Mouse (Mus musculus): ENCODE results near the gene Rnf169. TPM values are rescaled to one million over a fixed set of nuclear protein-coding genes. Genes with fewer than 3 reads are reported as not detected.
"Not testable (repeated sequence)": the region's sequence is repeated elsewhere in the genome, so short reads cannot be mapped to it uniquely, and the experiment has no call there.

Gene Rnf169
- total RNA-seq, 2 experiments from 2014 or later, result 14.7 TPM

GRCm38 (mm10) chr7:99982256-99983242, 2.3 kb upstream of the Rnf169 start:
- DNase-seq, result no peak

DNA sequence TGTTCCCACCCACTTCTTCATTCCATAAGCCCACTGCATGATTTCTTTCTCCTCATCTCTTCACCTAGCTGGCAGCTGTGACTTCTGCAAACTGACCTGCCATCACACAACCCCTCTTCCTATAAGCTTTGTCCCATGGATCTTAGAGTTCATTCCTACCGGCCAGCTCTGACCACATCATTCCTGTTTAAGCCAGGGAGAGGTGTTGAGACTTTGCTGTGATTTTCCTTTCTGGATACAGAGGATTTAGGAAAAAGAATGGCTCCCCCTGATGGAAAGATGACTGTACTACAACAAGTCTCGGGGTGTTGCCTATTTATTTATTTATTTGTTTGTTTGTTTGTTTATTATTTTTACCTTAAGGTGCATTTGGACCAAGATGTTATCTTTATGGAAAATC, 1.1 kb upstream of the Rnf169 start:
- intact Hi-C loops (cut with DNase I), result no loop called here
- DNase-seq, result peak in 1 of 2 experiments; percentile 60

More at GRCm38 (mm10) chr7:99982256-99983242, 2.3 kb upstream of the Rnf169 start:
- intact Hi-C loops (cut with DNase I), result loop anchor here (1.0 kb wide), 1 partner anchor 55 kb away; no protein-coding TSS in a partner anchor

DNA sequence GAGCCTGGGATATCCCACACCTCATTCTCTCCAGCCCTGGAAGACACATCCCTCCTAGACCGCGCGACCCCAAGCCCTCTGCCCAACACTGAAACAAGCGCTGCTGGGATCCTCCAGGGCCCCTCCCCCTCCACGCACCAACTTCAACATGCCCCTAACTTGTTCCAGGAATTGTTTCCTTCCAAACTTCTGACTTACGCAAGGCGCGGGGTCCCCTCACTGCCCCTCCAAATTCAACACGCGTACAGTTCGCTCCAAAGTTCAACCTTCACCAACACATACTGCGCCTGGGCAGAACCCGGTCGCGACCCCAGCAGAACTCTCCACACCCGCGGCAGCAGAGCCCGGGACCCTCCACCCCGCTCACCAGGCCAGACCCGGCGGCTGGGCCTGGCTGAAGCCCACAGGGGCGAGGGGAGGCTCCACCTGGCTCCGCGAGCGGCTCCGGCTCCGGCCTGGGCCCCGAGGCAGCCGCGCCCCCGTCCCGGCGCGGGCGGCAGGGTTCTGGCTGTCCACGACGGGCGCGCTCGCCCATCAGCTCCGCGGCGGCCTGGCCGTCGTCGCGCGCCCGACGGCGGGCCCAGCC, 609 bp downstream of the Rnf169 start:
- peak; percentile 50 to 53 for DNase-seq
- intact Hi-C loops (cut with DNase I), result no loop called here

- no peak for DNase-seq
- intact Hi-C loops (cut with DNase I), result no loop called here
Observed at GRCm38 (mm10) chr7:99979081-99979480, 1.2 kb downstream of the Rnf169 start.

GRCm38 (mm10) chr7:99978041-99978440, 2.2 kb downstream of the Rnf169 start:
- no peak for DNase-seq
- intact Hi-C loops (cut with DNase I), result no loop called here

GRCm38 (mm10) chr7:99975819-99976575, 4.3 kb downstream of the Rnf169 start:
- no peak for DNase-seq
- intact Hi-C loops (cut with DNase I), result no loop called here

DNA sequence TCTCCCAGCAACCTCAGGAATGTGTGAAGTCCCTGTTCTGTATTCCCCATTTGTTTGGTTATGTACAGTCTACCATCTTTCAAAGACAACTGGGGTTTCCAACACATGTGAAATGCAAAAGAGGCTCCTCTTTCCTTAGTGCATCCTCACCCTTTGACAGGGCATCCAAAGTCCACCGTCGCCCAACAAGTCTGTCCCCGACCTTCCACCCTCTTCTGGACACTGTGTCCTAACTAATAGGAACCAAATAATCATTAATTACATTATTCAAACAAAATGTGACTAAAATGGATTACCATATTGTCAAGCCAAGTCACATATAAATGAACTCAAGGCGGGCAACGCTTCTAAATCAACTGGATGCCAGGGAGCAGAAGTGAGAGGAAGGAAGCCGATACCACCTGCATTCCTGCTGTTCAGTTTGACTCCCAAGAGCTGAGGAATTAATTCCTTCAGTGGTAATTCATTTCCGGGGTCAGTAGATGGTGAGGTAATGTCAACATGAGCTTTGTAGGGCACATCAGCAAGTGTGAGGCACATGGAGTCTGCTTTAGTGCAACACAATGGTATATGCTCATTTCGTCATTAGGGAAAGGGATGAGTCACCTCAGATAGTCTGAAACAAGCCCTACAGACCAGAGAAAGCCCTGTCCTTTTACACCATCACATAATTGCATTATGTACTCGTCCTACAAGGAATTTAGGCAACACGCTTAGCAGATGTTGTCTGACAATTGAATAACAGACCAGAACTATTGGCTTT, 5.9 kb downstream of the Rnf169 start:
- intact Hi-C loops (cut with DNase I), result no loop called here
- DNase-seq, result no peak

GRCm38 (mm10) chr7:99972912-99973311, 7.3 kb downstream of the Rnf169 start:
- intact Hi-C loops (cut with DNase I); DNase-seq: not testable (repeated sequence)

GRCm38 (mm10) chr7:99971926-99972325, 8.3 kb downstream of the Rnf169 start:
- intact Hi-C loops (cut with DNase I), result no loop called here
- no peak for DNase-seq

DNA sequence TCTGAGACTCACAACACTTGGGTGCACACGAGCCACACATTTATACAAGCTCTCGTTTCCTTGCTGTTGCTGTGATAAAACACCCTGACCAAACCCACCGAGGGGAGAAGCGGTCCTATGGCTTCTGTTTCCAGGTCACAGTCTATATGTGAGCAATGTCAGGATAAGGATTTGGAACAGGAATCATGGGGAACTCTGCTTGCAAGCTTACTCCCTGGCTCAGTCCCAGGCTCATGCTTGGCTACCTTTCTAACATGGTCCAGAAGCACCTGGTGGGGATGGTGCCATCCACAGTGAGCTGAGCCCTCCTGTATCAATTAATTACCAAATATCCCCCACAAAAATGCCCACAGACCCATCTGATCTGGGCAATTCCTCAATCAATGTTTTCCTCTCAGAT, 11.1 kb downstream of the Rnf169 start:
- DNase-seq, result no peak
- intact Hi-C loops (cut with DNase I), result no loop called here

GRCm38 (mm10) chr7:99966011-99966721, 14.1 kb downstream of the Rnf169 start:
- intact Hi-C loops (cut with DNase I), result no loop called here

GRCm38 (mm10) chr7:99965020-99965841, 15.0 kb downstream of the Rnf169 start:
- intact Hi-C loops (cut with DNase I), result no loop called here
- peak in 1 of 2 experiments; percentile 26 for DNase-seq

More at GRCm38 (mm10) chr7:99966011-99966721, 14.1 kb downstream of the Rnf169 start:
- DNase-seq, result no peak

- intact Hi-C loops (cut with DNase I), result no loop called here
- no peak for DNase-seq
Observed at GRCm38 (mm10) chr7:99963237-99963860, 16.9 kb downstream of the Rnf169 start.

GRCm38 (mm10) chr7:99962536-99963236, 17.6 kb downstream of the Rnf169 start:
- DNase-seq, result no peak
- intact Hi-C loops (cut with DNase I), result no loop called here

DNA sequence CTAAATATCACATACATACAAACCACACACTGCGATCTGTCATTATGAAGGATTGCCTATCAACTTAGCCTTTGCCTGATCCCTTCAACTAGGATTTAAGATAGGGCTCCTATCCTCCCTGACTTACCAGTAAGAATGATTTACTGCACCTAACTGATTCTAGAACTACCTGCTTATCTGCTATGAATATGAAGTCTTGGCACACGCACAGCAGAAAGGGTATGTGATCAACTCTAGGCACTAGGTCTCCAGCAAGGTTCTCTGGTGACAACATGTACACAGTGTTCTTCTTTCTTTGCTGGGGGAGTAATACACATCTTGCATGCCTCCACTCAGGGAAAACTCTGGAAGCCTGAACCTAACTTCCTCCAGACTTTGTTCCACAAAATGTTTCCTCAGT, 18.7 kb downstream of the Rnf169 start:
- DNase-seq, result no peak
- intact Hi-C loops (cut with DNase I), result no loop called here

GRCm38 (mm10) chr7:99960571-99960970, 19.7 kb downstream of the Rnf169 start:
- intact Hi-C loops (cut with DNase I); DNase-seq: not testable (repeated sequence)

DNA sequence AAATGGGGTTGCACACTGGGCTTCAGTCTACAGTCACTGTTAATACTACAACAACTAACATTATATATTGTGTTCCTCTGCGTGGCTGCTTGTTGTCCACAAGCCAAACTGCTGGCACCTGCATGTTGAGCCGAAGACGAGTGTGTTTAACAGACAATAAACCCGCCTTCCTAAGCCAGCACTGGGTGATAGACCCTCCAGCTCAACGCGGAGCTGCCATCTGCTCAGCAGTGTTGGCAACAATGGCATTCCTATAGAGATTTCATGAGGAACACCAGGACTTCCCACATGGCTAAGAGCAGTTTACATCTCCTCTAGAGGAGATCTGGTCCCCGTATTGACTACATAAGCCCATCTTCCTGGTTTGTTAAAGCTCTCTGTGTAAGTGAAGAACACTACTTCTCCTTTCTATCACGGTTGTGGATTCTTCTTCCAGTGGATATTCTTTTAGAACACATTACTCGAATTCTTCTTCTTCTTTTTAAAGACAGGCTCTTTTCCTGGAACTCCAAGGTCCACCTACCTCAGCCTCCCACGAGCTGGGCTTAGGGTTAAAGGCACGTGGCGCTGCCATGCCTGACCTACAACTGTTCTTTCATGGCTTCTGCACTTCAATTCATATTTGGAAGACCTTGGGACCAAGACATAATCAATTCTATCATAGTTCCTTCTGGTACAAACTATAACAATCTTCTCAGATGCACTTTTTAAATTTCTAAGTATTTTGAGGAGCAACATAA, 22.9 kb downstream of the Rnf169 start:
- DNase-seq, result no peak
- intact Hi-C loops (cut with DNase I), result no loop called here
